Mouse (Mus musculus) frontal cortex, adult (tissue): ENCODE measurements around the gene Crk.
A peak's percentile ranks its signal among the peaks of the same experiment; 100 is the strongest.
"Not testable (repeated sequence)": the region's sequence is repeated elsewhere in the genome, so short reads cannot be mapped to it uniquely, and the experiment has no call there.

Source experiments
- ATAC-seq: cut with Nextera tagmentation; 2 replicates; pipeline ENCODE4 v1.9.2; 2017; ENCODE audit warnings: mild to moderate bottlenecking, moderate library complexity, mixed read lengths; ENCODE audit not compliant: low TSS enrichment

Crk gene

GRCm38 (mm10) chr11:75684956-75685355, 5.9 kb downstream of the Crk start:
- no peak for ATAC-seq

DNA sequence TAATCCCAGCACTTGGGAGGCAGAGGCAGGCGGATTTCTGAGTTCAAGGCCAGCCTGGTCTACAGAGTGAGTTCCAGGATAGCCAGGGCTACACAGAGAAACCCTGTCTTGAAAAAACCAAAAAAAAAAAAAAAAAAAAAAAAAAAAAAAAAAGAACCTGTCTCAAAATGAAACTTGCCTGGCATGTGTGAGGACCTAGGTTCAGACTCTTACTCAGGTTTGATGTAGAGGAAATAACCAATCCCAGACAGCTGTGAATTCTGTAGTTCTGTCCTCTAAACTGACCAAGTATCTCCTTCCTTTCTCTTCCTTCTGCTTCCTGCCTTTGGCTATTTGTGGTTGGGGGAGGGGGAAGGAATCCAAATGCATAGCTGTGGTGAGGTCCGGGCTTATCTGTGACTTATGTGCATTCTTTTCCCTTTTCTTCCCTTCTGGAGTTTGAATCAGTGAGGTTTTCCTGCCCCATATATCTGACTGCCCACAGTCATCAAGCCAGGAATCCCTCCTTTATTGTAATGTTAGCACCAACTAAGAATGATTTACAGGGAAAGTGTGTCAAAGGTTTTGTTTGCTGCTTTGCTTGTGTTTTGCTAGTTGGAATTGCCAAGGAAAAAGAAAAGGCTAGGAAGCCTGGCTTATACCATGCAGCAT, 8.4 kb downstream of the Crk start:
- ATAC-seq = no peak

DNA sequence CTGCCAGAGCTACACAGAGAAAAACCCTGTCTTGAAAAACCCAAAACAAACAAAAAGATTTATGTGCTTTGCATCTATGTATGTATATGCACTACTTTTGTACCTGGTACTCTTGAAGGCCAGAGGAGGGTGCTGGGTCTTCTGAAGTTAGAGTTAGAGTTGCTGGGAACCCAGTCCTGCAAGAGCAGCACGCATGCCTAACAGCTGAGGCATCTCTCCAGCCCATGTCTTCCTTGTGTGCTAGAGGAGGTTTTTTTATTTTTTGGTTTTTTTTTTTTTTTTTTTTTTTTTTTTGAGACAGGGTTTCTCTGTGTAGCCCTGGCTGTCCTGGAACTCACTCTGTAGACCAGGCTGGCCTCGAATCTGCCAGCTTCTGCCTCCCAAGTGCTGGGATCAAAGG, 9.1 kb downstream of the Crk start:
- ATAC-seq = no peak

DNA sequence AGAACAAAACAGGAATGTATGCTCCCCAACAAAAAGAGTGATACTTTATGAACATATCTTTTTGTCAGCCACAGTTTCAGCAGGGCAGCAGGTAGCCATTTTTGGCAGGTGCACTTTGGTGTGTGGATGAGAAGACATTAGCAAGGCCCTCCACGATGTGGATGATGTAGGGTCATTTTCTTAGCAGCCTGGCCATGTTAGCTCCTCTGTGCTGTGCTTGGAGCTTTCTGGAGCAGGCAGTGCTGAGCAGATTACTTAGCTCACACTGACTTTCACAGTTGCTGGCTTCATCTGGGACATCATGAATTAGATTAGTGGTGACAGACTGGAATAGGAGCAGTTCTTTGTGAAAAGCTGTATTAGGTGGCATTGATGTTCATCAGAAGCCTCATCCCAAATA, 10.9 kb downstream of the Crk start:
- ATAC-seq = no peak

DNA sequence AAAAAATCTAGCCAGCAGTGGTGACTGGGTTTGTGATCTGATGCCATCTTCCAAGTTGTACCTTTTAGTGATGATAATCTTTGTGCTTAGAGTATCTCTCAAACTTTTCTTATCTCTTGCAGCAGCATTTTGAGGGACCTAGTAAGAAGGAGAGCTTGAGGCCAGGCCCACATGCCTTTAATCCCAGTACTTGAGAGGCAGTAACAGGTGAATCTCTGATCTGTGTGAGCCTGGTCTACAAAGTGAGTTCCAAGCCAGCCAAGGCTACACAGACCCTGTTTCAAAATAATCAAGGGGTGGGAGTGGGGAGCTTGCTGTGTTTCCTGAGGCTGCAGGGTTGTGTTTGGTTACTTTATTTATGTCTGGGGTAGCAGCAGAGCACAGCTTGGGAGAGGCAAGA, 12.0 kb downstream of the Crk start:
- ATAC-seq = no peak

DNA sequence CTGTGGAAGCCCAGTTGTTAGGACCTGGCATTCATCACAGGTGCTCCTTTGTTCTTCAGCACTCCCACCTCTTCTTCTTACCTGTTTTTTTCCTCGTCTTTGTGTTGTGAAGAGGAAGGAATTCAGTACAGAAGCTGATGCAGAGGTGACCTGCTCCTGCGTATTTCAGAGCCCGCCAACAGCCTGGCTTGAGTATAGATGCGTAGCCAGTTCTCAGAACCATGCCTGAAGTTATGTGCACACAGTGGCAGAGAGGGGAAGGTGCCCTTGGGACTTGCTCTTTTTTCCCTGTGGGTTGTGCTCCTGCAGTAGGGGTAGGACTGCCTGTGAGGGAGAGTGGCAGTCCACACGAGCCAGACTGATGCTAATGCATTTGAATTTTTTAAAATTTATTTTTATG, 14.5 kb downstream of the Crk start:
- no peak for ATAC-seq

DNA sequence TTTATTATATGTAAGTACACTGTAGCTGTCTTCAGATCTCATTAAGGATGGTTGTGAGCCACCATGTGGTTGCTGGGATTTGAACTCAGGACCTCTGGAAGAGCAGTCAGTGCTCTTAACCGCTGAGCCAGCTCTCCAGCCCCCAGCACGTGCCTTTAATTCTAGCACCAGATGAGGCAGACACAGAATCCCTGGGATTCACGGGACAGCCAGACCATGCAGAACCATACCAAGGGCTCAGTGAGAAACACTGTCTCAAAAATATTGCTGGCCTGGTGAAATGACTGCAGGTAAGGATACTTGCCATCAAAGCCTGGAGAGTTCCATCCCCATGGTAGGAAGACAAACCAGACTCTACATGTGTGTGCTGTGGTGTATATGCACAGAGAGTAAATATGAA, 18.4 kb downstream of the Crk start:
- ATAC-seq = not testable (repeated sequence)

DNA sequence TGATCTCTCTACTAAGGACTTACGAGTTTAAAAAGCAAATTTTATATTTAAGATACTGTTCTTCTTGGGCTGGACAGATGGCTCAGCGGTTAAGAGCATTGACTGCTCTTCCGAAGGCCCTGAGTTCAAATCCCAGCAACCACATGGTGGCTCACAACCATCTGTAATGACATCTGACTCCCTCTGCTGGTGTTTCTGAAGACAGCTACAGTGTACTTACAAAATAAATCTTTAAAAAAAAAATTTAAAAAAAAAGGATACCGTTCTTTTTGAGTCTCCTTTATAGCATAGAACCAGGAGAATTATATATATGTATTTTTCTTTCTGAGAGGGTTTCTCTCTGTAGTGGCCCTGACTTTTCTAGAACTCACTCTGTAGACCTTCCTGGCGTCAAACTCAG, 21.5 kb downstream of the Crk start:
- no peak for ATAC-seq

DNA sequence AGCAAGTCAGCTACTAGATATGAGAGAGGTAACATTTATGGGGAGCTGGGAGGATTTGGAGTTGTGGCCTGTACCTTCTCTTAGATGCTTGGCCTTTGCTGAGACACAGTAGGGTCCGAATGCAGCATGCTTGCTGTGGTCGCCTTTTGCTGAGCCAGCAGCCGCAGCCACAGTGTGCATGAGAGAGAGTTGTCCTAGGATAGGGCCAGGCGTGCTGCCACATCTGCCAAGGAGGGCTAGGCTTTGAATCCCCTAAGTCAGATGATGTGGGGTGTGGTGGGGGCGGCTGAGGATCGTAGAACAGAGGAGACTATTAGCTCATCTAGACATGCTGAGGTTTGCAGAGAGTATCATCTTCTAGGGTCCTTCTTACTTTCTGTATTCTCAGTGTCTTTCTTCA, 23.7 kb downstream of the Crk start:
- no peak for ATAC-seq

GRCm38 (mm10) chr11:75703748-75704147, 24.7 kb downstream of the Crk start:
- peak; percentile 41; the same call in 1 of the 2 replicates for ATAC-seq

DNA sequence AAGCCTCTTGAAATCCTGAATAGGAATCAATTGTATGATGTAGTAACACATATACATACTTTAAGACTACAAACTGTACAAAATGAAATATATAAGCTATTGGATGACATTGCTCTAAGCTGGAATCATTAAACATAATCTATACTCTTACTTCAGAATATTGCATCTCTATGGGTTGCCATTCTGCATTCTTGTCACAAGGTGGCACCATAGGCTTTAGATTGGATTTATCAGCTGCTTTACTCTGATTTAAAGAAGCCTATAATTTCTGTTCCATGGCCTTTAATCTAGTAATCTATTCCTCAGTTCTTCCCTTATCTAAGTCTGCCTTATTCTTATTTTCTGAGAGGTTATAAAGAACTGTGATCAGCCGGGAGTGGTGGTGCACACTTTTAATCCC, 34.9 kb downstream of the Crk start:
- ATAC-seq = no peak

- no peak for ATAC-seq
These were observed 36.5 kb downstream of the Crk start for GRCm38 (mm10) chr11:75715556-75715955.

DNA sequence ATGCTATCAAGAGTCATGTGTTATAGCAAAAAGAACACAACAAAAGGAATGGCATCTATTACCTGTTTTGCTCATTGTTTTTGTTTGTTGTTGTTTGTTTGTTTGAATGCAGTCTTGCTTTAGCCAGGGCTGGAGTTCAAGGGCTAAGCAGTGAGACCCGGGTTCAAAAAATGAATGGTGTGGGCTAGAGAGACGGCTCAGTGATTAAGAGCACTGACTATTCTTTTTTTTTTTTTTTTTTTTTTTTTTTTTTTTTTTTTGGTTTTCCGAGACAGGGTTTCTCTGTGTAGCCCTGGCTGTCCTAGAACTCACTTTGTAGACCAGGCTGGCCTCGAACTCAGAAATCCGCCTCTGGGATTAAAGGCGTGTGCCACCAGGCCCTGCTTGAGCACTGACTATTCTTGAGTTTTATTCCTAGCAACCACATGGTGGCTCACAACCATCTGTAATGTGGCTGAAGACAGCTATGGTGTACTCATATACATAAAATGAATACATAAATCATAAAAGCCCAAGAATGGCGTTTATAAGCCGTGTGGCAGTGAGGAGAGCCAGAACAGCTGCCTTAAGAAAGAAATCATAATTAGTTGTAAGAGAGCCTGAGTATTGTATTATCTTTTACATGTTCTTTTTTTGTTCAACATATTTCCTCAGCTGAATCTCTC, 37.7 kb downstream of the Crk start:
- no peak for ATAC-seq

GRCm38 (mm10) chr11:75722339-75722738, 43.3 kb downstream of the Crk start:
- no peak for ATAC-seq

DNA sequence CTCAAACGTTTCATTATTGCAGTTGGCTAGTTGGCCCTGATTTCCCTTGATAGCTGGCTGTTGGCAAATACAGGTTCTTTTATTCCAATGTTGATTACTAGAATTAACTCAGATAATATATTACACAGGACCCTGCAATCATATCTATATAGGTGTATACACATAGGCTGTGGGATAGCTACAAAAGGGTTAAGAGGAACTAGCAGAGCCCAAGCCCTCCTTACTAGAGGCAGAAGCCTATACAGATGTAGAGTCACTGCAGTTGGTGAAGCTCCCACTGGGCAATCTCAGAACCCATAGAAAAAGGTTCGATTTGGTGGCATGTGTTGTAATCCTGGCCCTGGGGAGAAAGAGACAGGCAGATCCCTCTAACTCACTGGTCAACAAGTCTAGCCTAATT, 48.1 kb downstream of the Crk start:
- ATAC-seq = no peak

DNA sequence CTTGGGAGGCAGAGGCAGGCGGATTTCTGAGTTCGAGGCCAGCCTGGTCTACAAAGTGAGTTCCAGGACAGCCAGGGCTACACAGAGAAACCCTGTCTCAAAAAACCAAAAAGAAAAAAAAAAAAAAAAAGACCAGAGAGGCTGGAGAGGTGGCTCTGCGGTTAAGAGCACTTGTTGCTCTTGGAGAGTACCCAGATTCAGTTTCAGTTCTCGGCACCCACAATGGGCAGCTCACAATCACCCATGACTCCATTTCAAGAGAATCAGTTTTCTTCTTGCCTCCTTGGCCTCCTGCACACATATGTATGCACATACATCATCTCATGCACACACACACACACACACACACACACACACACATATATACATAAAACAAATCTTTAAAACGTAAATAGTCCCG, 48.6 kb downstream of the Crk start:
- not testable (repeated sequence) for ATAC-seq

DNA sequence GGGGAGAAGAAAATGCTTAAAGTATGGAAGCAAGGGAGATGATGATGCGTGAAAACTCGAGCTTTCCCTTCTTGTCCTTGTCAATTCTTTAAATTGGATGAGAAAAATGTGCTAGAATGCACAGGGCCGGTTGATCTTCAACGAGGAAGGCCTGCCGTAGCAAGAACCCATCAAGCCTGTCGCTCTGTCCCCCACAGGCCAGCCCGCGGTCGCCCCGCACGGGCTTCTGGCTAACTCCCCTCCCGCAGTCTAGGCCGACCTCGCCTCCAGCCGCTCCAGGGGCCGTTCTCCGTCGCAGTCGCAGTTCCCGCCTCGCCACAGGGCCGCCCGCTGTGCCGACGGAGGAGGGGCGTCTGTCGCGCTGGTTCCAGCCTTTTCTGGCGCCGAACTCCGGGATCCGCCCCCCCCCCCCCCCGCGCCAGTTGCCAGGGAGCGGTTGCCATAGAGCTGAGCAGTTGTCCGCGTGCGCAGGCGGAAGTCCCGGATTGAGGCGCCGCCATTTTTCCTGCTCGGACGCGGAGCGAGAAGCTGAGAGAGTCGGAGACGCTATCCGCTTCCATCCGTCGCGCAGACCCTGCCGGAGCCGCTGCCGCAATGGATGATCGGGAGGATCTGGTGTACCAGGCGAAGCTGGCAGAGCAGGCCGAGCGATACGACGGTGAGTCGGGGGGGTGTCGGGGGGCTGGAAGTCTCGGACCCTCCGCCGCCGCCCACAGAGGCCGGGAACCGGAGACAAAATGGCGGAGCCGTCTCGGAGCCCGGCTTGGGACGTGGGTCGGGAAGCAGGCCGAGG, 53.6 kb downstream of the Crk start, which contains the start of gene Ywhae:
Gene Ywhae (plus strand): TSS at position 436 of the 793 bp plus-strand sequence.
- peak; percentile 82 for ATAC-seq

GRCm38 (mm10) chr11:75733227-75733940, 54.3 kb downstream of the Crk start:
- peak; percentile 42 for ATAC-seq

DNA sequence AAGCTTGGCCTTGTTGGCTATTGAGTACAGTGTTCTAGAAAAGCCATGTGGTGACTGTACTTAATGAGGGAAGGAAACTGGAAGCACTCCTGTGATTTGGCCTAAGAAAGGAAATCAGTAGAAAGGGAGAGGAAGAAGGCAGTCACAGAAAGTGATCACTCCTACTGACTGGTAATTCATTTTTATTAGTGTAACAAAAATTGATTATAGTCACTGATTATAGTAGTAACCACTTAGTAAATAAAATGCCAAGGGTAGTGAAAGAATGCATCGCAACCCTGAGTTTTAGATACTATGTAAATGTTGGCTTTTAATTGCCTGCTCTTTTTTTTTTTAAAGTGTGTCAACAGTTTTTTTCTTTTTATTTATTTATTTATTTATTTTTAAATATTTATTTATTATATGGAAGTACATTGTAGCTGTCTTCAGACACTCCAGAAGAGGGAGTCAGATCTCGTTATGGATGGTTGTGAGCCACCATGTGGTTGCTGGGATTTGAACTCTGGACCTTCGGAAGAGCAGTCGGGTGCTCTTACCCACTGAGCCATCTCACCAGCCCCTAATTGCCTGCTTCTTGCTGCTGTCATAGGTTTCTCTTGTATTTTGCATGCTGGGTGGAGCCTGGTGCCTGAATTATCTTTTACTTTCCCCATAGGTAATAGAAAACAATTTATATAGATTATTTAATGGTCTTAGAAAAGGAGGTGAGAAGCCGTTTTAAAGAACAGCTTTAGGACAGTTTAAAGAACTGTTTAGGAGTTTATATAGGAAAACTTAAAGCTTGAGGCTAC, 56.6 kb downstream of the Crk start:
- no peak for ATAC-seq

DNA sequence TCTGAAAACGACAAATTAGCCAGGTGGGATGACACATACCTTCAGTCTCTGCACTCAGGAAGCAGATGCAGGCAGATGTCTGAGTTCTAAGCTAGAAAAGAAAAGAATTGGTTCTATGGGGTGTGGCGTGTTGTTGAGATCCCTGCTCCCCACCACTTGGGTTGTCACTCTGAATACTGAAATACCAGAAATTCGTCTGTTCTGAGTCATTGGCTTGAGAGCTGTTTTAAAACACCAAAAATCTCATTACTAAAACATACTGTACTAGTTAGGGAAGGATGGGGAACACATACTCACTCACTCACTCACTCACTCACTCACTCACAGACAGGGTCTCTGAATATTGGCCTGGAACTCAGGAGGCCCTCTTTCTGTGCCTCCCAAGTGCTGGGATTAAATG, 57.9 kb downstream of the Crk start:
- ATAC-seq = no peak

GRCm38 (mm10) chr11:75737806-75738476, 58.9 kb downstream of the Crk start:
- ATAC-seq = no peak
